Mouse (Mus musculus) erythroblast, embryonic 14.5 days (primary cell): ENCODE measurements around the gene Bbip1. TPM values are rescaled to one million over a fixed set of nuclear protein-coding genes. Genes with fewer than 3 reads are reported as not detected.

Experiments used
- H3K27me3 ChIP-seq: 2 replicates; pipeline ENCODE4 v1.6.1; 2012; ENCODE audit warnings: inconsistent platforms; ENCODE audit not compliant: control insufficient read depth
- H3K36me3 ChIP-seq: 2 replicates; pipeline ENCODE4 v1.6.1; 2012; ENCODE audit warnings: mild to moderate bottlenecking, inconsistent platforms; ENCODE audit not compliant: control insufficient read depth
- H3K4me1 ChIP-seq: 2 replicates; pipeline ENCODE4 v1.6.1; 2012; ENCODE audit warnings: inconsistent platforms; ENCODE audit not compliant: control insufficient read depth
- H3K4me3 ChIP-seq: replicated peaks from 2 replicates; pipeline ENCODE3; 2012; ENCODE audit warnings: moderate library complexity, mild to moderate bottlenecking, inconsistent platforms
- H3K9me3 ChIP-seq: 2 replicates; pipeline ENCODE4 v1.6.1; 2012; ENCODE audit warnings: low read length, inconsistent platforms, mixed read lengths; ENCODE audit not compliant: control insufficient read depth
- GATA1 ChIP-seq: IDR thresholded peaks from 2 replicates; pipeline ENCODE4 v1.6.1; 2012; ENCODE audit warnings: low read length, inconsistent platforms, mixed read lengths
- TAL1 ChIP-seq: IDR thresholded peaks from 3 replicates; pipeline ENCODE4 v1.6.1; 2012; ENCODE audit warnings: low read length, inconsistent platforms, mixed read lengths
- polyA plus RNA-seq: library from polyadenylated mRNA; stranded (reverse); fragments of >175 nt; gene quantifications from 2 replicates; pipeline ENCODE4 v1.2.3, GENCODE M21; 2012

Bbip1 gene
- polyA plus RNA-seq, 1 experiment: 0.66 TPM

- no peak overlapping the region for H3K4me3 ChIP-seq
- H3K9me3 ChIP-seq: no peaks in the 10 kb centered on the region
- H3K27me3 ChIP-seq: no peaks in the 10 kb centered on the region
- TF ChIP-seq TAL1: no peak
- no peak for TF ChIP-seq GATA1
- peaks cover 58% of the 10 kb centered on the region for H3K4me1 ChIP-seq
- H3K36me3 ChIP-seq: no peaks in the 10 kb centered on the region
Measured at GRCm38 (mm10) chr19:53898046-53898445, 46.4 kb downstream of the Bbip1 start.

- TF ChIP-seq TAL1 (no peak), GATA1 (no peak)
- Histone ChIP-seq H3K9me3 (no peaks in the 10 kb centered on the region), H3K4me3 (no peak overlapping the region), H3K4me1 (peaks cover 63% of the 10 kb centered on the region), H3K27me3 (no peaks in the 10 kb centered on the region), H3K36me3 (no peaks in the 10 kb centered on the region)
Measured at GRCm38 (mm10) chr19:53894538-53895121, 49.8 kb downstream of the Bbip1 start.

DNA sequence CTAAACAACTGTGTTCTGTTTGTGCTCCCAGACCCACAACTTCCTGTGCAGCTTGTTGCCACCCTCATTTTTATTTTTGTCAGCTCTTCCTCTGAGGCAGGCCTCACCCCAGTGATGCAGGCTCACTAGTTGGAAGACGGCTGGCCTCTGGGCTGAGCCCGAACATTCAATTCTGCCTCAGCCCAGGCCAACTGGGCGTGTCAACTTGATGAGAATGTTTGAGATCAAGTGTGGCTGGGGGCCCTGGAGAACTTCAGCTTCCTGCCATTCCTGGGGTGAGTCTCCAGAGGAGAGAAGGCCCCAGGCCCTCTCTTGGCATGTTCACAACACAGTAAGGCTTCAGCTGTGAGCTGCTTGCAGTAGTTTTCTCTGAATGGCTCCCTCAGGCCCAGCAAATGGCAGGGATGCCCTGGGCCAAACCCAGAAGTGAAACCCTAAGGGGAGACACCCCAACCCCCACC is 50.7 kb downstream of the Bbip1 start:
- no peak for TF ChIP-seq TAL1
- TF ChIP-seq GATA1: no peak
- H3K27me3 ChIP-seq: no peaks in the 10 kb centered on the region
- H3K36me3 ChIP-seq: no peaks in the 10 kb centered on the region
- H3K4me3 ChIP-seq: no peak overlapping the region
- H3K4me1 ChIP-seq: peaks cover 70% of the 10 kb centered on the region
- no peaks in the 10 kb centered on the region for H3K9me3 ChIP-seq

- TF ChIP-seq TAL1 (no peak), GATA1 (no peak)
- Histone ChIP-seq H3K36me3 (no peaks in the 10 kb centered on the region), H3K4me3 (no peak overlapping the region)
Measured at GRCm38 (mm10) chr19:53892838-53893359, 51.5 kb downstream of the Bbip1 start.

GRCm38 (mm10) chr19:53892061-53892460 is 52.4 kb downstream of the Bbip1 start, which contains the start of gene Pdcd4:
TSS of gene Pdcd4 (plus strand) at chr19:53892231.
- peaks cover 82% of the 10 kb centered on the region for H3K4me1 ChIP-seq
- no peaks in the 10 kb centered on the region for H3K27me3 ChIP-seq
- no peaks in the 10 kb centered on the region for H3K9me3 ChIP-seq
- TF ChIP-seq TAL1 (no peak), GATA1 (no peak)
- no peak within 1 kb of the TSS for H3K4me3 ChIP-seq
- H3K36me3 ChIP-seq: no peaks in the 10 kb centered on the region

More at GRCm38 (mm10) chr19:53892838-53893359, 51.5 kb downstream of the Bbip1 start:
- Histone ChIP-seq H3K9me3 (no peaks in the 10 kb centered on the region), H3K4me1 (peaks cover 73% of the 10 kb centered on the region), H3K27me3 (no peaks in the 10 kb centered on the region)

DNA sequence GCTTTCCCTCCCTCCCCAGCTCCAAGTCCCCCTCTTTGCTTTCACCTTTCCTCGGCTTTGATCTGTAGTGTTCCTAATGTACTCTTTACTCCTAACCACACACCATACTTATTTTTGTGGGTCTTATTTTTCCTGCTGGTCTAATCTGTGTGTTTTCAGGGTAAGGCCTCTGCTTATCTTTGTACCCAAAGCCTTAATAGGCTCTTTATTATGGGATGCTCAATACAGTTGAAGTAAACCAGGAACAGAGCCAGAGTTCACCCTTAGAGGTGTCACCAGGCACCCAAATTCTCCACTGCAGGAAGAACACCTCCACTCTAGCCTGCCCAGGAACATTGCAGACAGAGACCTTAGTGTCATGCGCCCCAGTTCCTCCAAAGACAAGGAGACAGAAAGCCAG is 52.9 kb downstream of the Bbip1 start:
- H3K27me3 ChIP-seq: no peaks in the 10 kb centered on the region
- no peak overlapping the region for H3K4me3 ChIP-seq
- peaks cover 87% of the 10 kb centered on the region for H3K4me1 ChIP-seq
- TF ChIP-seq GATA1: no peak
- TF ChIP-seq TAL1: no peak
- no peaks in the 10 kb centered on the region for H3K36me3 ChIP-seq
- H3K9me3 ChIP-seq: no peaks in the 10 kb centered on the region

DNA sequence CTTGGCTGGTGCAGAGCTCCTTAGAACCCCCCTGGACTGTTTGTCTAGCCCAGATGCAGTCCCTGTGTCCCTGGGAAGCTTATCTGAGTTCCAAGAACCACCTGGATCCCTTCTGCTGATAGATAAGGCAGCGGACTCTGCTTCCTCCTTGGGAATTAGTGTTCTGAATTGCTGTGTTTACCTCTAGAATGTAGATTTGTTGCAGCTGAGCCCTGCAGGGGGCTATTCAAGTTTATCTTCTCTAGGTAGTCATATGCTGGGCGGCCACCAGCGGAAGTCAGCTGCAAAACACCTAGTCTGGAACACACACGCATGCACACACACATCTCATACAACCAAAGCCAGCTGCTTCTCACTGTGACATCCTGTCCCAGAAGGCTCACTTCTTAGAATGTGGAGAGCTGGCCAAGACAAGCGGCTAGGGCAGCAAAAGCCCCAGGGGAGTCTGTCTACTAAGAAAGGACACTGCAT is 53.6 kb downstream of the Bbip1 start:
- no peak overlapping the region for H3K4me3 ChIP-seq
- H3K4me1 ChIP-seq: peaks cover 89% of the 10 kb centered on the region
- peak; percentile 66 for TF ChIP-seq TAL1
- TF ChIP-seq GATA1: peak; percentile 70
- no peaks in the 10 kb centered on the region for H3K27me3 ChIP-seq
- no peaks in the 10 kb centered on the region for H3K9me3 ChIP-seq
- no peaks in the 10 kb centered on the region for H3K36me3 ChIP-seq

DNA sequence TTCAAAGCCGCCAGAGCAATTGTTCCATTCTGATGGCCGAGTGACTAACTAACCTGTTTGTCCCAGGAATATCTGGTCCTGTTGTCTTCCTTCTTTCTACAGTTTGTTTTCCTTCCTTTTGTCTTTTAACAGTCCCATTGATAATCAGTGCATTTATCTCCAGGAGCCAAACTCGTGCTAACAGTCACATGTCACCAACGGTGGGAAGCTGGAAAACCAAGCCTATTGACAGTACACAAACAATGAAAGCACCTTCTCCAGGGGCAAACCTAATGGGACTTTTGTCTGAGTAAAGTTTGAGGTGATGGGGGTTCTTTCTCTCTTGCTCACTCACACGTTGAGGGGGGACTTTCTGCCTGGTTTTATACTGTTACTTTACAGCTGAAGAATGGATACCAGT is 54.2 kb downstream of the Bbip1 start:
- Histone ChIP-seq H3K27me3 (no peaks in the 10 kb centered on the region), H3K9me3 (no peaks in the 10 kb centered on the region), H3K4me3 (no peak overlapping the region), H3K4me1 (peaks cover 93% of the 10 kb centered on the region), H3K36me3 (no peaks in the 10 kb centered on the region)
- TF ChIP-seq GATA1: no peak

DNA sequence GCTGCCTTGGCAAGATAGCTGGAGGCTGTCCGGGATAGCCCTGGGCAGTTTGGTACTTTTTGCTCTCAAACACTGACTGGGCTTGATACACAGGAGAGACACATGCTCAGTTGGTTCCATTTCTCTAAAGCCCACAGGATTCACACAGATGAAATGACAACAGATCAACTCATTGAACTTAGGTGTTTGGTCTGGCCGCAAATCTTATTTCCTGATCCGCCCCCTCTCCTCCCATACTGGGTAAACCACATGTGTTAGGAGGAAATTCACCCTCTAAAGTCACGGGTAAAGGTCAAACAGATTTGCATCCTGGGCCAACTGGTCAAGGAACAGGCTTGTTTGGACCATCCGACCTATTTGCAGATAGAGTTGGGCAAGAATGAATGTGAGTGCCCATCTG is 54.9 kb downstream of the Bbip1 start:
- TF ChIP-seq TAL1 (no peak), GATA1 (no peak)
- Histone ChIP-seq H3K9me3 (no peaks in the 10 kb centered on the region), H3K36me3 (no peaks in the 10 kb centered on the region)

GRCm38 (mm10) chr19:53888331-53888730 is 56.1 kb downstream of the Bbip1 start:
- Histone ChIP-seq H3K4me1 (peaks cover 81% of the 10 kb centered on the region), H3K27me3 (no peaks in the 10 kb centered on the region)
- TF ChIP-seq TAL1 (no peak), GATA1 (no peak)

More for the DNA sequence above, 54.9 kb downstream of the Bbip1 start:
- Histone ChIP-seq H3K4me1 (peaks cover 93% of the 10 kb centered on the region), H3K27me3 (no peaks in the 10 kb centered on the region), H3K4me3 (no peak overlapping the region)

More at GRCm38 (mm10) chr19:53888331-53888730, 56.1 kb downstream of the Bbip1 start:
- Histone ChIP-seq H3K36me3 (no peaks in the 10 kb centered on the region), H3K4me3 (no peak overlapping the region), H3K9me3 (no peaks in the 10 kb centered on the region)
